Mouse (Mus musculus) ZHBTc4 (cell line): Measurements from ENCODE around the gene Afap1.

Experiments used
- DNase-seq: peaks from one replicate; pipeline ENCODE4 v3.0.0-alpha.2; 2011; ENCODE audit warnings: low read depth, low spot score

Afap1 gene

GRCm38 (mm10) chr5:35973800-35974199 is 80.7 kb downstream of the Afap1 start:
- DNase-seq: no peak

DNA sequence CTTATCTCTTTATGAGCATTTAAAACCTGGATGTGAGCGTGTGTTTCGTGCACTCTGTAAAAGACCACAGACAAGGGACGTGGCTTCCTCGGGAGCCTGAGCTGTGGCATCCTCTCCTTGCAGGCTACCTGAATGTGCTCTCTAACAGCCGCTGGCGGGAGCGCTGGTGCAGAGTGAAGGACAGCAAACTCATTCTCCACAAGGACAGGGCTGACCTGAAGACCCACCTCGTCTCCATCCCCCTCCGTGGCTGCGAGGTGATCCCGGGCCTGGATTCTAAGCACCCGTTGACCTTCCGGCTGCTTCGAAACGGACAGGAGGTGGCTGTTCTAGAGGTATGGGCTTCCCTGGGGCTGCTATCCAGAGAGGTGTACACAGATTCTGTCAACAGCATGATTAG is 81.1 kb downstream of the Afap1 start:
- no peak for DNase-seq

DNA sequence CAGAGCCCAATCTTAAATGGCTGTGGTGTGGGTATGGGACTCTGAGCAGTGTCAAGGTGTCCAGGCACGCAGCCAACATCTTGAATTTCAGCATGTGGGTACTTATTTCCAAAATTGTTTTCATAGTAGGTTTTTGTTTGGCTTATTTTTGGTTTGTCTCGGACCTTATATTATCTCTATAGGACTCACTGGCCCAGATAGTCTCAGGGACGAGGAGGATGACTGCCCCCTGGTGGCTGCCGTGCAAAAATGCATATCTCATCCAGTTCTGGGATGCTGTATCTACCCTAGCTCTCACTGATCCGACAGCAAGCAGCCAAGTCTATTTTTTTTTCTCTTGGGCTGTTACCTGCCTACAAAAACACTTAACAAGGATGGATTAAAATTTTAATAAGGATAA is 82.6 kb downstream of the Afap1 start:
- peak; percentile 74 for DNase-seq

DNA sequence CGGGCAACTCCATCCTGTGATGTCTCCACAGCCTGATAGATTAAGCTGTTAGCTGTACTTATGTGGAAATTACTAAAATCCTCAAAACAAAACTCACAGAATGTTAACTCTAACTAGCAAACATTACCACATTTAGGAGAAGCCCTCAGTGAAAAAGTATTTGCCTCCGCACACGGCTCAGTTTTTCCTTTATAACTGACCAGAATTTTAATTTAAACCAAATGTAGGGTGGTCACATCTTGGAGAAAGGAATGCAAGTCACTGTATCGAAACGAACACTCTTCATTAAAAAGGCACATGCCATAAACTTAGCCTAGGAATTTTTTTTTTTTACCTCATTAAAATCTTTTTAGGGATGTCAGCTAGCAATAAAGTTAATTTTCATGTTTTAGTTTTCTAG is 87.4 kb downstream of the Afap1 start:
- no peak for DNase-seq

DNA sequence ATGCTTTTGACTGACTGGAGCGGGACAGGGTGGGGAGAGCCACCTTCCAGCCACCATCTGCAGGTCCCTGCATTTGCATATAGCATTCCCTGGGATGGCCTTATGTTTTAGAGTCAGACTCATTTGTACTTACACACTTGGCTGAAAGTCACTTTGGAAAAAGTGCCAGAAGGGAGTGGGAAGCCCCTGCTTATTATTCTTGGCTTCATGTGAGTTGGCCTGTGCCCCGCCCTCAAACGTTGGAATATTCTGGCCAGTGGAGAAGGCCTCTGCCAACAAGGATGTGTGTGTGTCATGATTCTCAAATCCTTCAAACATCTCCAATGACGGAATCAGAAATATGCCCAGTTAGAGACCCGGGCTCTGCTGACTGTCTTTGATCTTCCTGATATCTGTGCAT is 88.2 kb downstream of the Afap1 start:
- no peak for DNase-seq

- peak; percentile 76 for DNase-seq
Measured at GRCm38 (mm10) chr5:35981976-35982375, 88.9 kb downstream of the Afap1 start.

DNA sequence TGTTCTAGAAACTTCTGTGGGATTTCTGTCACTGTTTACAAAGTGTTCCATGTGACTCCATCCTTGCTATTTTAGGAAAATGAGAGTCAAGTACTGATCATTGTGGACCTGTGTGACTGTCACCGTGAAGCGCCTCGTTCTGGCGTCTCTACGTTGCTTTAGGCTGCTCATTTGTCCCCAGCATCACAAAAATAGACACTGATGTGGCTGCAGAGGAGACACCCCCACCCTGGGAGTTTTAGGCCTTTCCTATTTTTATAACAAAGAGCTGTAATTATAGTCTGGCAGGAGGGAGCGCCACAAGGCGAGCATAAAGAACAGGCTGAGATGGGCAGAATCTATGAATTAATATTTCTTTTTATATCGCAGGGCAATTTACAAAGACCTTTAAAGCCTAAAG is 92.5 kb downstream of the Afap1 start:
- no peak for DNase-seq

DNA sequence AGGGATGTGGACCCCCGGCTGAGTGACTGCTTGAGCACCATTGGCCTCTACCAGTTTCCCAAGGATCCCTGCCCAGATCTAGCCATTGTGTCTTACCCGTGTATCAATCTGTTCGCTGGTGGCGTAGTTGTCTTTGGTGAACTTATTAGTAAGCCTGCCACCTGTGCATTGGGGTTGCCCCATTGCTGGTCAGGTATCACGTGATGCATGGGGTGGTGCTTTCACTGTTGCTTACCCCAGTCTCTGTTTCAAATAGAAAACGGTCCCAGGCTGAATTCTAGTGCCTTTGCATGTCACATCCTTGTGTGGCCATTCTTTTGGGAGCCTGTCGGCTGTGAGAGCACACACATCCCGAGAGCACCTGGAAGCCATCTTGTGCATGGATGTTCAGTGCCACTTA is 95.0 kb downstream of the Afap1 start:
- DNase-seq: no peak

- no peak for DNase-seq
Measured at GRCm38 (mm10) chr5:35989506-35989905, 96.4 kb downstream of the Afap1 start.

GRCm38 (mm10) chr5:35989986-35990735 is 97.0 kb downstream of the Afap1 start:
- DNase-seq: no peak

DNA sequence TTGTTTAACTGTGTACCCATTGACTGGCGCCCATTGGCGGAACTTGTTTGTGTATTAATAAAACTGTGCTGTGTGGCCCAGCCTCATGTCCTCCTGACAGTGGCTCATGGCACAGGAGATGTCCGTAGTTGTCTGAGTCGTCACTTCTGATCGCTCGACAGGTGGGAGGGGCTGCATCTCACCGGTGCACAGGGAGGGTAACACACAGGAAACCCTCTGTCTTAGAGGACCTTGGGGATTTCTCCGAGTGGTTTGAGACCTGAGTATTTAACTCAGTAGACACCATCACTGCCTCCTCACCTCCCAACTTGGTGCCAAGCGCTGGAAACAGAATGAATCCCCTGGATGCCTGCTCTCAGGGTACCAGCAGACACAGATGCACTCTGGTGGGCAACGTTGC is 110.7 kb downstream of the Afap1 start:
- no peak for DNase-seq

- DNase-seq: no peak
Measured at GRCm38 (mm10) chr5:36006106-36006505, 113.0 kb downstream of the Afap1 start.

GRCm38 (mm10) chr5:36006586-36006985 is 113.5 kb downstream of the Afap1 start:
- no peak for DNase-seq

DNA sequence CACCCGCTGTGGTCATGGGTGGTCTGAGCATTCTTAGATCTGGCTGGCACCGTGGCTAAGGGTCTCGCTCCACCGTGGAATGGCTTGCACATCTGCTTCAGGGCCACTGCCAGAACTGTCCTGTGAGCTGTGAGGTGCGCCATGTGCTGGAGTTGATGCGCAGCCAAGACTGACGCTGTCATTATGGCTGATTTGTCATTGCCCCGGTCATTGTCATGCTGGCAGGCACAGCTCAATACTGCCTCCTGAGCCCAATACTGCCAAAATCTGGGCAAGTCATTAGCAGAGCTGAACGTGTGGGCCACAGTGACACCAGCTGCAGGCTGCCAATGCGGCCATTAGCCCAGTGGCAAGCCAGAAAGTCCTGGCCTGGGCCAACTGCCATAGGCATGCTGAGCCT is 114.5 kb downstream of the Afap1 start:
- no peak for DNase-seq

GRCm38 (mm10) chr5:36009405-36009804 is 116.3 kb downstream of the Afap1 start:
- DNase-seq: no peak

GRCm38 (mm10) chr5:36018366-36018765 is 125.2 kb downstream of the Afap1 start:
- peak; percentile 73 for DNase-seq

DNA sequence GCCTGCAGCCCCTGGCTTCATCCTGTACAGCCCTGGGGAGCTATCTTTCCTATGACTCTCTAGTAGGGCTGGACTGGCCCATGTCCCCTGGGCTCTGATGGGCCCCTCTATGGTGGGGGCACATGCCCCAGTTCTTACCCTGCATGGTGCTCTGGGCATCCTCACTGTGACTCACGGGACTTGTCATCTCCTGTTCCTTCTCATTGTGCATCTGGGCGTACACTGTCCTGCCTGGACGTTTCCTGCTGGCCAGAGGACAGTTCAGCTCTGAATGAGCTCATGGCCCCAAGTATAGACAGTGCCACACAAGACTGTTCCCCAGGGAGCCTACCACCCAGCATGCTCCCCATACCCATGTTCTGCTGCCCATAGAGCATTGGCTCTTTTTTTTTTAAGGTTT is 128.0 kb downstream of the Afap1 start:
- DNase-seq: no peak

- no peak for DNase-seq
Measured at GRCm38 (mm10) chr5:36022361-36022760, 129.2 kb downstream of the Afap1 start.

DNA sequence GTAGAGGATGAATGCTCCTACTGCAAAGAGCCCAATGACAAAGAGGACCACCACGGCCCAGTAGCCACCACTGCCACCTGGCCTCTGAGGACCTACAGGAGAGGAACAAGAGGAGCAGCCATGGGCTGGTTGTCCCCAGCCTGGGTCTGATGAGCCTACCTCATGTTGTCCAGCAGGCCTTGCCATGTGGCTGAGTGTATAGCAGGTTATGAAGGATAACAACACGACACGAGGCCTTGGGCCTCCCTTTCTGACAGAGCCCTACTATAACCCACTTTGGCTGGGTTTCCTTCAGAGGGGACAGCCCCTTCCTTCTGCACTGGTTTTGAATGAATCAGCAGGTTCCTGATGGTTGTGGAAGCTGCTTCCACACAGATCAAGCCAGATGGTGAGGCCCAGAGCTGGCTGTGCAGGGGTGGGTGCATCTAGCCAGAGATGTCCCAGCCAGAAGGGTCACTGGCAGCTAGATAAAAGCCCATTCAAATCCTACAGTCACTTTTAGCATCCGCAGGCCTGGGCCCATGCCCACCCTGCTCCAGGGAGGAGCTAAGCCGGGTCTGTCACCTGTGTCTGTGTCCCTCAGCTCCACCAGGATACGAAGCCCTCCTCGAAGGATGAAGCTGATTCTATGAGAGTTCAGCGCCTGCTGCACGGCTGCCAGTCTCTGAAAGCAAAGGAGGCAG is 131.0 kb downstream of the Afap1 start:
- DNase-seq: no peak

DNA sequence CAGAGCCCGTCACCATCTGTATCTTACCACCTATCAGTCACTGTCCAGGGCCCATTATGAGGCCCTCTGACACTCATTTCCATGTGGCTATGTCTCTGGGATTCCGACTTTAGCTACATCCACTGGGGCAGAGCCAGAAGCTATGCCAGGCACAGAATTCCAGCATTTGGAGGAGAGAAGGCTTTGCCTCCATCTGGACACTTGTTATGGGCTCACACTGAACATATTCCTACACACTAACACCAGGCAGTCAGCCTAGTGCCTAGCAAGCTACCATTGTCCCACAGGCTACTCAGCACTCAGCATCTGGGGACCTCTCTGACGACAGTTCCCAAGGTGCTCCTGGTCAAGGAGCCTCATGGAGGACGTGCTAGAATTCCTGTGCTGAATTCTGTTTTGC is 132.0 kb downstream of the Afap1 start:
- DNase-seq: no peak

- DNase-seq: peak; percentile 73
Measured at GRCm38 (mm10) chr5:36033531-36034426, 140.7 kb downstream of the Afap1 start.

- DNase-seq: no peak
Measured at GRCm38 (mm10) chr5:36039596-36039995, 146.5 kb downstream of the Afap1 start.
